Mouse (Mus musculus) midbrain, embryonic 10.5 days (tissue): Measurements from ENCODE around the gene Rpl3. TPM values are rescaled to one million over a fixed set of nuclear protein-coding genes. Genes with fewer than 3 reads are reported as not detected.

Experiments used
- DNase-seq: peaks from one replicate; pipeline ENCODE4 v3.0.0-alpha.2; 2017; ENCODE audit warnings: low spot score
- H3K27ac ChIP-seq: fragments of 300-500 bp; sonication (generic); replicated peaks from 2 replicates; pipeline ENCODE4 v1.5.1; 2016; ENCODE audit warnings: mild to moderate bottlenecking
- H3K27me3 ChIP-seq: fragments of 300-500 bp; sonication (generic); 2 replicates; pipeline ENCODE4 v1.6.1; 2016; ENCODE audit warnings: low read depth, mild to moderate bottlenecking; ENCODE audit not compliant: poor library complexity, severe bottlenecking
- H3K36me3 ChIP-seq: fragments of 300-500 bp; sonication (generic); 2 replicates; pipeline ENCODE4 v1.6.1; 2016; ENCODE audit warnings: mild to moderate bottlenecking, moderate library complexity
- H3K4me1 ChIP-seq: fragments of 300-500 bp; sonication (generic); 2 replicates; pipeline ENCODE4 v1.6.1; 2016
- H3K4me3 ChIP-seq: fragments of 300-500 bp; sonication (generic); 2 replicates; pipeline ENCODE4 v1.5.1; 2016; ENCODE audit warnings: mild to moderate bottlenecking, moderate library complexity
- H3K9me3 ChIP-seq: fragments of 300-500 bp; sonication (generic); replicated peaks from 2 replicates; pipeline ENCODE4 v1.6.1; 2016; ENCODE audit warnings: mild to moderate bottlenecking
- WGBS: fragments of 180-500 bp; shearing (Covaris S2); methylation state at CpG from one replicate; pipeline ENCODE4 v1.1.7; 2016; 5-methylcytosine and 5-hydroxymethylcytosine counted together
- polyA plus RNA-seq: library from polyadenylated mRNA; unstranded; fragments of >200 nt; fragmentation: Nextera tagmentation; extraction: Ambion mirVana; gene quantifications from 2 replicates; pipeline ENCODE4 v1.2.1, GENCODE M21; 2016

The Rpl3 gene
- polyA plus RNA-seq, 1 experiment from 2014 or later, result 996 TPM

- peaks cover 17% of the 10 kb centered on the region for H3K4me1 ChIP-seq
- no peak for DNase-seq
- 97% methylated on average over 8 of the region's 8 CpGs for WGBS
- H3K4me3 ChIP-seq, result no peak overlapping the region
- H3K27ac ChIP-seq, result no peak overlapping the region
- no peaks in the 10 kb centered on the region for H3K9me3 ChIP-seq
- H3K36me3 ChIP-seq, result no peaks in the 10 kb centered on the region
- H3K27me3 ChIP-seq, result no peaks in the 10 kb centered on the region
Measured at GRCm38 (mm10) chr15:80107143-80107542, 15.5 kb upstream of the Rpl3 start.

- 74% methylated on average over 12 of the region's 12 CpGs for WGBS
- Histone ChIP-seq H3K9me3 (no peaks in the 10 kb centered on the region), H3K4me1 (peaks cover 17% of the 10 kb centered on the region), H3K27ac (peak overlapping the region; percentile 42), H3K27me3 (no peaks in the 10 kb centered on the region), H3K36me3 (no peaks in the 10 kb centered on the region), H3K4me3 (no peak overlapping the region)
- DNase-seq, result no peak
Measured at GRCm38 (mm10) chr15:80105490-80106410, 14.1 kb upstream of the Rpl3 start.

GRCm38 (mm10) chr15:80102495-80102894 lies 10.8 kb upstream of the Rpl3 start:
- peaks cover 36% of the 10 kb centered on the region for H3K4me1 ChIP-seq
- H3K27ac ChIP-seq, result no peak overlapping the region
- no peaks in the 10 kb centered on the region for H3K36me3 ChIP-seq
- H3K27me3 ChIP-seq, result peaks cover 18% of the 10 kb centered on the region
- H3K9me3 ChIP-seq, result no peaks in the 10 kb centered on the region
- WGBS, result 85% methylated on average over 6 of the region's 6 CpGs
- no peak for DNase-seq
- no peak overlapping the region for H3K4me3 ChIP-seq

- Histone ChIP-seq H3K4me1 (peaks cover 46% of the 10 kb centered on the region), H3K4me3 (no peak overlapping the region), H3K27me3 (peaks cover 28% of the 10 kb centered on the region), H3K27ac (no peak overlapping the region; the same call in 1 of the 2 replicates), H3K9me3 (no peaks in the 10 kb centered on the region), H3K36me3 (no peaks in the 10 kb centered on the region)
- DNase-seq, result no peak
- 89% methylated on average over 6 of the region's 6 CpGs for WGBS
Measured at GRCm38 (mm10) chr15:80101503-80101902, 9.8 kb upstream of the Rpl3 start.

- Histone ChIP-seq H3K27me3 (peaks cover 34% of the 10 kb centered on the region), H3K27ac (no peak overlapping the region), H3K36me3 (no peaks in the 10 kb centered on the region), H3K4me3 (no peak overlapping the region), H3K9me3 (no peaks in the 10 kb centered on the region), H3K4me1 (peaks cover 48% of the 10 kb centered on the region)
- 86% methylated on average over 10 of the region's 10 CpGs for WGBS
- DNase-seq, result no peak
Measured at GRCm38 (mm10) chr15:80100871-80101270, 9.2 kb upstream of the Rpl3 start.

- H3K4me1 ChIP-seq, result peaks cover 41% of the 10 kb centered on the region
- WGBS, result 87% methylated on average over 3 of the region's 3 CpGs
- H3K36me3 ChIP-seq, result no peaks in the 10 kb centered on the region
- no peak overlapping the region for H3K4me3 ChIP-seq
- no peak overlapping the region for H3K27ac ChIP-seq
- peaks cover 41% of the 10 kb centered on the region for H3K27me3 ChIP-seq
- no peak for DNase-seq
- H3K9me3 ChIP-seq, result no peaks in the 10 kb centered on the region
Measured at GRCm38 (mm10) chr15:80100196-80100595, 8.5 kb upstream of the Rpl3 start.

- no peaks in the 10 kb centered on the region for H3K36me3 ChIP-seq
- H3K4me3 ChIP-seq, result no peak overlapping the region
- no peak overlapping the region for H3K27ac ChIP-seq
- peaks cover 34% of the 10 kb centered on the region for H3K4me1 ChIP-seq
- WGBS, result 80% methylated on average over 3 of the region's 3 CpGs
- H3K27me3 ChIP-seq, result peaks cover 47% of the 10 kb centered on the region
- no peak for DNase-seq
- no peaks in the 10 kb centered on the region for H3K9me3 ChIP-seq
Measured at GRCm38 (mm10) chr15:80099477-80099876, 7.8 kb upstream of the Rpl3 start.

GRCm38 (mm10) chr15:80098809-80099208 lies 7.1 kb upstream of the Rpl3 start:
- 47% methylated on average over 9 of the region's 9 CpGs for WGBS
- Histone ChIP-seq H3K36me3 (no peaks in the 10 kb centered on the region), H3K27ac (0 out of 2 replicates have a peak overlapping the region, but pooled peaks have one; percentile 9), H3K4me1 (peaks cover 34% of the 10 kb centered on the region), H3K4me3 (no peak overlapping the region), H3K9me3 (no peaks in the 10 kb centered on the region), H3K27me3 (peaks cover 52% of the 10 kb centered on the region)
- DNase-seq, result no peak

- Histone ChIP-seq H3K27ac (peak overlapping the region; percentile 9; the same call in 1 of the 2 replicates), H3K4me3 (peak overlapping the region; percentile 19; the same call in 1 of the 2 replicates), H3K9me3 (no peaks in the 10 kb centered on the region), H3K4me1 (peaks cover 32% of the 10 kb centered on the region), H3K27me3 (peaks cover 60% of the 10 kb centered on the region), H3K36me3 (no peaks in the 10 kb centered on the region)
- no peak for DNase-seq
- 28% methylated on average over 8 of the region's 8 CpGs for WGBS
Measured at GRCm38 (mm10) chr15:80097999-80098461, 6.4 kb upstream of the Rpl3 start.

- DNase-seq, result peak; percentile 56
- no peaks in the 10 kb centered on the region for H3K36me3 ChIP-seq
- H3K4me3 ChIP-seq, result peak overlapping the region; percentile 19; the same call in 1 of the 2 replicates
- H3K27me3 ChIP-seq, result peaks cover 68% of the 10 kb centered on the region
- no peaks in the 10 kb centered on the region for H3K9me3 ChIP-seq
- peaks cover 38% of the 10 kb centered on the region for H3K4me1 ChIP-seq
- H3K27ac ChIP-seq, result peak overlapping the region; percentile 58
- 27% methylated on average over 20 of the region's 20 CpGs for WGBS
Measured at GRCm38 (mm10) chr15:80096946-80097881, 5.5 kb upstream of the Rpl3 start.

- Histone ChIP-seq H3K36me3 (no peaks in the 10 kb centered on the region), H3K27ac (no peak overlapping the region), H3K27me3 (peaks cover 77% of the 10 kb centered on the region), H3K4me3 (no peak overlapping the region), H3K4me1 (peaks cover 46% of the 10 kb centered on the region), H3K9me3 (no peaks in the 10 kb centered on the region)
- no peak for DNase-seq
- WGBS, result 73% methylated on average over 10 of the region's 10 CpGs
Measured at GRCm38 (mm10) chr15:80096406-80096805, 4.7 kb upstream of the Rpl3 start.

GRCm38 (mm10) chr15:80095596-80095995 lies 3.9 kb upstream of the Rpl3 start:
- Histone ChIP-seq H3K27me3 (peaks cover 85% of the 10 kb centered on the region), H3K27ac (no peak overlapping the region), H3K36me3 (no peaks in the 10 kb centered on the region), H3K4me3 (no peak overlapping the region), H3K4me1 (peaks cover 54% of the 10 kb centered on the region), H3K9me3 (no peaks in the 10 kb centered on the region)
- 79% methylated on average over 1 of the region's 1 CpGs for WGBS
- no peak for DNase-seq
